Mouse (Mus musculus) MEL (cell line): ENCODE data around the gene Xpnpep3. TPM values are rescaled to one million over a fixed set of nuclear protein-coding genes. Genes with fewer than 3 reads are reported as not detected.

Source experiments
- DNase-seq: peaks from one replicate; pipeline ENCODE4 v3.0.0; 2011; ENCODE audit warnings: low read depth, low spot score
- H3K27ac ChIP-seq: 2 replicates; pipeline ENCODE4 v1.5.1; 2012; ENCODE audit warnings: low read depth, mild to moderate bottlenecking, control low read depth, low read length, moderate library complexity; ENCODE audit not compliant: control insufficient read depth
- H3K27me3 ChIP-seq, 2 experiments: fragments of 150-350 bp in 1 of 2; sonication (generic) in 1 of 2; 2 replicates each; pipeline ENCODE4 v1.6.1; 2012; ENCODE audit warnings: low read length in 2 of 2, mild to moderate bottlenecking in 2 of 2, improper control_type of control experiment in 1 of 2, moderate library complexity in 1 of 2; ENCODE audit not compliant: insufficient read depth in 2 of 2, control insufficient read depth in 1 of 2
- H3K36me3 ChIP-seq, 2 experiments: 2 replicates each; pipeline ENCODE4 v1.6.1; 2012 to 2014; ENCODE audit warnings: low read length in 2 of 2, improper control_type of control experiment in 1 of 2, inconsistent platforms in 1 of 2, mild to moderate bottlenecking in 1 of 2; ENCODE audit not compliant: insufficient read depth in 2 of 2, control insufficient read depth in 1 of 2
- H3K4me1 ChIP-seq, 2 experiments: fragments of 150-350 bp in 1 of 2; sonication (generic) in 1 of 2; 2 replicates each; pipeline ENCODE4 v1.6.1; 2012; ENCODE audit warnings: low read length in 2 of 2, improper control_type of control experiment in 1 of 2, mild to moderate bottlenecking in 1 of 2; ENCODE audit not compliant: insufficient read depth in 2 of 2, control insufficient read depth in 1 of 2
- H3K4me3 ChIP-seq, 2 experiments: fragments of 150-350 bp in 1 of 2; sonication (generic) in 1 of 2; 2 replicates each; pipeline ENCODE4 v1.5.1; 2012; ENCODE audit warnings: low read depth in 2 of 2, low read length in 2 of 2, mild to moderate bottlenecking in 2 of 2, moderate library complexity in 2 of 2, control low read depth in 1 of 2, improper control_type of control experiment in 1 of 2; ENCODE audit not compliant: control insufficient read depth in 1 of 2, insufficient read depth in 1 of 2
- H3K79me2 ChIP-seq: 2 replicates; pipeline ENCODE4 v1.6.1; 2012; ENCODE audit warnings: mild to moderate bottlenecking, low read length, moderate library complexity; ENCODE audit not compliant: control insufficient read depth, poor library complexity, insufficient read depth
- H3K9ac ChIP-seq: 2 replicates; pipeline ENCODE4 v1.6.1; 2012; ENCODE audit warnings: low read depth, mild to moderate bottlenecking, control low read depth, low read length, moderate library complexity; ENCODE audit not compliant: control insufficient read depth, poor library complexity, severe bottlenecking
- H3K9me3 ChIP-seq: fragments of 150-350 bp; sonication (generic); replicated peaks from 2 replicates; pipeline ENCODE4 v1.6.1; 2012; ENCODE audit warnings: mild to moderate bottlenecking, low read length, improper control_type of control experiment, moderate library complexity; ENCODE audit not compliant: insufficient read depth
- BHLHE40 ChIP-seq: IDR thresholded peaks from 2 replicates; pipeline ENCODE4 v1.6.1; 2012; ENCODE audit warnings: low read depth, mild to moderate bottlenecking, inconsistent platforms, low read length, improper control_type of control experiment, borderline replicate concordance
- E2F4 ChIP-seq: IDR thresholded peaks from 2 replicates; pipeline ENCODE4 v1.6.1; 2011; ENCODE audit warnings: low read depth, low read length, improper control_type of control experiment, borderline replicate concordance
- ETS1 ChIP-seq: IDR thresholded peaks from 2 replicates; pipeline ENCODE4 v1.6.1; 2012; ENCODE audit warnings: low read depth, mild to moderate bottlenecking, inconsistent platforms, low read length, improper control_type of control experiment, moderate library complexity
- GABPA ChIP-seq: IDR thresholded peaks from 2 replicates; pipeline ENCODE4 v1.6.1; 2012; ENCODE audit warnings: low read depth, mild to moderate bottlenecking, inconsistent platforms, low read length, improper control_type of control experiment, moderate library complexity
- GATA1 ChIP-seq: IDR thresholded peaks from 2 replicates; pipeline ENCODE4 v1.6.1; 2011; ENCODE audit warnings: low read depth, low read length, improper control_type of control experiment
- HCFC1 ChIP-seq: IDR thresholded peaks from 2 replicates; pipeline ENCODE4 v1.6.1; 2012; ENCODE audit warnings: low read depth, mild to moderate bottlenecking, inconsistent platforms, low read length, improper control_type of control experiment, moderate library complexity
- JUND ChIP-seq: IDR thresholded peaks from 2 replicates; pipeline ENCODE4 v1.6.1; 2011; ENCODE audit warnings: low read depth, mild to moderate bottlenecking, improper control_type of control experiment, low read length
- MAZ ChIP-seq: IDR thresholded peaks from 2 replicates; pipeline ENCODE4 v1.6.1; 2012; ENCODE audit warnings: low read depth, mild to moderate bottlenecking, inconsistent platforms, low read length, improper control_type of control experiment
- MYB ChIP-seq: IDR thresholded peaks from 2 replicates; pipeline ENCODE4 v1.6.1; 2011; ENCODE audit warnings: mild to moderate bottlenecking, low read depth, low read length, improper control_type of control experiment
- MYC ChIP-seq: IDR thresholded peaks from 2 replicates; pipeline ENCODE4 v1.6.1; 2011; ENCODE audit warnings: low read depth, mild to moderate bottlenecking, low read length, improper control_type of control experiment, moderate library complexity
- NRF1 ChIP-seq: IDR thresholded peaks from 2 replicates; pipeline ENCODE4 v1.6.1; 2014; ENCODE audit warnings: low read depth, mild to moderate bottlenecking, inconsistent platforms, low read length, improper control_type of control experiment, moderate library complexity; ENCODE audit not compliant: poor library complexity, insufficient read depth, severe bottlenecking
- RCOR1 ChIP-seq: IDR thresholded peaks from 2 replicates; pipeline ENCODE4 v1.6.1; 2012; ENCODE audit warnings: low read depth, mild to moderate bottlenecking, inconsistent platforms, low read length, improper control_type of control experiment
- TBP ChIP-seq: IDR thresholded peaks from 2 replicates; pipeline ENCODE4 v1.8.0; 2011; ENCODE audit warnings: low read depth, low read length, improper control_type of control experiment
- USF1 ChIP-seq: IDR thresholded peaks from 2 replicates; pipeline ENCODE4 v1.6.1; 2014; ENCODE audit warnings: low read depth, mild to moderate bottlenecking, inconsistent platforms, low read length, improper control_type of control experiment, moderate library complexity
- USF2 ChIP-seq, 2 experiments: IDR thresholded peaks; 2 replicates each; pipeline ENCODE4 v1.6.1; 2011 to 2012; ENCODE audit warnings: improper control_type of control experiment in 2 of 2, low read length in 2 of 2, borderline replicate concordance in 1 of 2, inconsistent platforms in 1 of 2, low read depth in 1 of 2, mild to moderate bottlenecking in 1 of 2; ENCODE audit not compliant: insufficient read depth in 1 of 2
- ZKSCAN1 ChIP-seq: IDR thresholded peaks from 2 replicates; pipeline ENCODE4 v1.6.1; 2012; ENCODE audit warnings: low read depth, mild to moderate bottlenecking, inconsistent platforms, low read length, improper control_type of control experiment, moderate library complexity
- ZMIZ1 ChIP-seq: IDR thresholded peaks from 2 replicates; pipeline ENCODE4 v1.6.1; 2012; ENCODE audit warnings: low read depth, mild to moderate bottlenecking, inconsistent platforms, low read length, improper control_type of control experiment, moderate library complexity
- ZNF384 ChIP-seq: IDR thresholded peaks from 2 replicates; pipeline ENCODE4 v1.6.1; 2012; ENCODE audit warnings: low read depth, mild to moderate bottlenecking, inconsistent platforms, low read length, improper control_type of control experiment
- polyA plus RNA-seq, 2 experiments: library from polyadenylated mRNA; stranded (reverse) in 1 of 2; unstranded in 1 of 2; fragments of >175 nt in 1 of 2; fragments of >200 nt in 1 of 2; gene quantifications; 2 replicates each; pipeline versions ENCODE4 v1.2.1 to v1.2.4; 2012; ENCODE audit warnings: low replicate concordance in 2 of 2, low read depth in 1 of 2; ENCODE audit not compliant: insufficient read length in 2 of 2, insufficient read depth in 1 of 2, missing spikeins in 1 of 2
- total RNA-seq: library from RNA; depleted of rRNA; stranded (reverse); fragments of 300-350 nt; gene quantifications from 2 replicates; pipeline ENCODE4 v1.2.3, GENCODE M21; 2012

The Xpnpep3 gene
- total and polyA plus RNA-seq, 3 experiments = 10.2 to 88.4 (median 13.1) TPM

- TF ChIP-seq JUND (no peak), ZNF384 (no peak), GABPA (no peak), HCFC1 (peak; percentile 93)
Observed at GRCm38 (mm10) chr15:81399638-81400315, at the start of gene Xpnpep3, which contains the start of gene St13 (continued).

GRCm38 (mm10) chr15:81350401-81350800, 49.5 kb upstream of the Xpnpep3 start:
- Histone ChIP-seq H3K79me2 (no peaks in the 10 kb centered on the region), H3K9ac (no peak overlapping the region), H3K27me3 (no peaks in the 10 kb centered on the region), H3K36me3 (no peaks in the 10 kb centered on the region), H3K9me3 (no peaks in the 10 kb centered on the region), H3K4me1 (no peaks in the 10 kb centered on the region), H3K27ac (no peak overlapping the region), H3K4me3 (no peak overlapping the region)
- no peak for DNase-seq
- no peak for TF ChIP-seq ZKSCAN1
- no peak for TF ChIP-seq RCOR1
- no peak for TF ChIP-seq ZMIZ1
- no peak for TF ChIP-seq ETS1
- TF ChIP-seq ZNF384 = no peak
- no peak for TF ChIP-seq HCFC1
- no peak for TF ChIP-seq MYB
- TF ChIP-seq USF1 = no peak
- TF ChIP-seq MYC = no peak
- no peak for TF ChIP-seq NRF1
- no peak for TF ChIP-seq USF2 (IDR thresholded peaks at IDR 0.05; ENCODE audit: borderline replicate concordance in 1 of 2, insufficient read depth in 1 of 2, low read depth in 1 of 2, low read length in 2 of 2)
- no peak for TF ChIP-seq E2F4
- TF ChIP-seq BHLHE40 = no peak
- no peak for TF ChIP-seq GATA1
- no peak for TF ChIP-seq TBP
- no peak for TF ChIP-seq MAZ
